Comparison of ENCODE assay signal across 8 mouse cellular contexts in the genomic region with DNA sequence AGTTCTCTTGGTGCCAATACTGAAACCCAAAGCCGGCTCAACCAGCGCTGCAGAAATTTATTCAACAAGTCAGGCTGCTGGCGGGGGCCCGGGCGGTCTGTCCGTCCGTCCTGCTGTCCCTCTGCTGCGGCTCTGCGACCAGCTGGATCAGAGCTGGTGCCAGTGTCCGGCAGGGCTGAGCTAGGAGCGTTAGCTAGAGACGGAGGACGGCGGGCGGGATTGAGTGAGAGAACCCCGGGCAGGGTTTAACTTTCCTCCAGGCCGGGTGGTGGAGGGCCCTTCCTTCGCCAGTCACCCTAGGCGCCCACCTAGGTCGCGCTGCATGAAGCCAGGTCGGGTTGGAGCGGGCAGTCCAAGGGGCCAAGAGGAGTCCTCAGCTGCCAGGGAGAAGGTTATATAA. TPM values are rescaled to one million over a fixed set of nuclear protein-coding genes. Genes with fewer than 3 reads are reported as not detected.
A peak's percentile ranks its signal among the peaks of the same experiment; 100 is the strongest.
DNase-seq lines count a peak whose midpoint lies in the region; ATAC-seq lines count a peak whose summit lies in the region.

No protein-coding gene starts in this region.

- WGBS in lung, embryonic 15.5 days: 4% methylated on average over 23 of the region's 23 CpGs
- WGBS in hindbrain, embryonic 15.5 days: 2% methylated on average over 23 of the region's 23 CpGs
- WGBS in neural tube, embryonic 12.5 days: 2% methylated on average over 23 of the region's 23 CpGs

- no peak for ATAC-seq in lung, embryonic 15.5 days (ENCODE audit: borderline replicate concordance, extremely low read depth, low FRiP score, low TSS enrichment)
- no peak for ATAC-seq in hindbrain, embryonic 15.5 days (ENCODE audit: low FRiP score, low read depth)
- ATAC-seq in neural tube, embryonic 12.5 days (ENCODE audit: low FRiP score, low read depth): no peak

- peaks cover 85% of the 10 kb centered on the region for H3K27me3 ChIP-seq in lung, embryonic 15.5 days
- H3K27me3 ChIP-seq in hindbrain, embryonic 15.5 days: peaks cover 45% of the 10 kb centered on the region
- peaks cover 71% of the 10 kb centered on the region for H3K27me3 ChIP-seq in neural tube, embryonic 12.5 days (replicated peaks)

- H3K27ac ChIP-seq in lung, embryonic 15.5 days: no peak overlapping the region
- H3K27ac ChIP-seq in hindbrain, embryonic 15.5 days (replicated peaks): no peak overlapping the region
- H3K27ac ChIP-seq in neural tube, embryonic 12.5 days: no peak overlapping the region

- no peak overlapping the region for H3K9ac ChIP-seq in lung, embryonic 15.5 days
- H3K9ac ChIP-seq in hindbrain, embryonic 15.5 days: peak overlapping the region; percentile 80
- peak overlapping the region; percentile 60 for H3K9ac ChIP-seq in neural tube, embryonic 12.5 days

- H3K4me2 ChIP-seq in lung, embryonic 15.5 days: peak overlapping the region; percentile 78
- peak overlapping the region; percentile 93 for H3K4me2 ChIP-seq in hindbrain, embryonic 15.5 days
- H3K4me2 ChIP-seq in neural tube, embryonic 12.5 days (replicated peaks): peak overlapping the region; percentile 86

- H3K4me3 ChIP-seq in lung, embryonic 15.5 days: peak overlapping the region; percentile 36
- H3K4me3 ChIP-seq in hindbrain, embryonic 15.5 days: peak overlapping the region; percentile 69
- H3K4me3 ChIP-seq in neural tube, embryonic 12.5 days: peak overlapping the region; percentile 52

- H3K36me3 ChIP-seq in lung, embryonic 15.5 days: no peaks in the 10 kb centered on the region
- H3K36me3 ChIP-seq in hindbrain, embryonic 15.5 days: no peaks in the 10 kb centered on the region
- H3K36me3 ChIP-seq in neural tube, embryonic 12.5 days: no peaks in the 10 kb centered on the region

- H3K9me3 ChIP-seq in lung, embryonic 15.5 days: no peaks in the 10 kb centered on the region
- no peaks in the 10 kb centered on the region for H3K9me3 ChIP-seq in hindbrain, embryonic 15.5 days
- no peaks in the 10 kb centered on the region for H3K9me3 ChIP-seq in neural tube, embryonic 12.5 days

- peaks cover 6% of the 10 kb centered on the region; the same call in 1 of the 2 replicates for H3K4me1 ChIP-seq in lung, embryonic 15.5 days
- H3K4me1 ChIP-seq in hindbrain, embryonic 15.5 days (replicated peaks): peaks cover 21% of the 10 kb centered on the region
- H3K4me1 ChIP-seq in neural tube, embryonic 12.5 days: peaks cover 8% of the 10 kb centered on the region; the same call in 1 of the 2 replicates

- peak; percentile 21 for DNase-seq in adrenal gland, postnatal 14 days
- no peak for DNase-seq in adrenal gland, adult 18-20 months (ENCODE audit: low spot score in 2 of 2)
- DNase-seq in lung, postnatal 14 days: no peak
- DNase-seq in MN1 (ENCODE audit: low spot score): no peak
- no peak for DNase-seq in B cell, adult 2 months

RNA-seq across cellular contexts. Expression of gene Cacna1i, which starts 1.0 kb away (rescaled TPM):
- total RNA-seq in adrenal gland, postnatal 14 days (2021): 0.63 and 0.83 TPM in 2 replicates
- total RNA-seq in adrenal gland, adult 18-20 months (2021): under 1 TPM; 0.29 to 0.40 TPM
- polyA plus RNA-seq in lung, embryonic 15.5 days (2015; fragmentation: Nextera tagmentation; extraction: Ambion mirVana): not detected in 2 replicates
- 0.64 and 0.73 TPM in 2 replicates for polyA plus RNA-seq in hindbrain, embryonic 15.5 days (2015; fragmentation: Nextera tagmentation; extraction: Ambion mirVana)
- 0.11 and 0.25 TPM in 2 replicates for polyA plus RNA-seq in neural tube, embryonic 12.5 days (2016; fragmentation: Nextera tagmentation; extraction: Ambion mirVana)

RNA-seq across cellular contexts. Expression of gene Rps19bp1, which starts 23.9 kb away (rescaled TPM):
- 34.7 and 35.1 TPM in 2 replicates for total RNA-seq in adrenal gland, postnatal 14 days (2021)
- 10 to 100 TPM; 42.6 to 48.1 TPM for total RNA-seq in adrenal gland, adult 18-20 months (2021)
- 47.1 and 51.8 TPM in 2 replicates for polyA plus RNA-seq in lung, embryonic 15.5 days (2015; fragmentation: Nextera tagmentation; extraction: Ambion mirVana)
- polyA plus RNA-seq in hindbrain, embryonic 15.5 days (2015; fragmentation: Nextera tagmentation; extraction: Ambion mirVana): 76.2 and 76.7 TPM in 2 replicates
- polyA plus RNA-seq in neural tube, embryonic 12.5 days (2016; fragmentation: Nextera tagmentation; extraction: Ambion mirVana): 63.9 and 65.0 TPM in 2 replicates

RNA-seq across cellular contexts. Expression of gene Atf4, which starts 33.1 kb away (rescaled TPM):
- total RNA-seq in adrenal gland, postnatal 14 days (2021): 195 TPM in 2 replicates
- 100 to 1,000 TPM; 237 to 275 TPM for total RNA-seq in adrenal gland, adult 18-20 months (2021)
- polyA plus RNA-seq in lung, embryonic 15.5 days (2015; fragmentation: Nextera tagmentation; extraction: Ambion mirVana): 121 and 124 TPM in 2 replicates
- polyA plus RNA-seq in hindbrain, embryonic 15.5 days (2015; fragmentation: Nextera tagmentation; extraction: Ambion mirVana): 112 and 116 TPM in 2 replicates
- polyA plus RNA-seq in neural tube, embryonic 12.5 days (2016; fragmentation: Nextera tagmentation; extraction: Ambion mirVana): 111 and 123 TPM in 2 replicates

RNA-seq across cellular contexts. Expression of gene AC140267.1, which starts 52.4 kb away (rescaled TPM):
- total RNA-seq in adrenal gland, postnatal 14 days (2021): 7.2 and 15.4 TPM in 2 replicates
- 10 to 100 TPM in 1 of 2 experiments, not detected in 1; 11.6 TPM for total RNA-seq in adrenal gland, adult 18-20 months (2021)
- polyA plus RNA-seq in lung, embryonic 15.5 days (2015; fragmentation: Nextera tagmentation; extraction: Ambion mirVana): not detected in 2 replicates
- polyA plus RNA-seq in hindbrain, embryonic 15.5 days (2015; fragmentation: Nextera tagmentation; extraction: Ambion mirVana): not detected in 2 replicates
- polyA plus RNA-seq in neural tube, embryonic 12.5 days (2016; fragmentation: Nextera tagmentation; extraction: Ambion mirVana): 9.5 TPM in 1 of 2 replicates, not detected in the other

RNA-seq across cellular contexts. Expression of gene Mief1, which starts 54.2 kb away (rescaled TPM):
- 42.3 and 48.6 TPM in 2 replicates for total RNA-seq in adrenal gland, postnatal 14 days (2021)
- total RNA-seq in adrenal gland, adult 18-20 months (2021): 10 to 100 TPM; 45.3 to 52.3 TPM
- 28.4 and 28.9 TPM in 2 replicates for polyA plus RNA-seq in lung, embryonic 15.5 days (2015; fragmentation: Nextera tagmentation; extraction: Ambion mirVana)
- polyA plus RNA-seq in hindbrain, embryonic 15.5 days (2015; fragmentation: Nextera tagmentation; extraction: Ambion mirVana): 34.9 and 36.4 TPM in 2 replicates
- 42.1 and 46.0 TPM in 2 replicates for polyA plus RNA-seq in neural tube, embryonic 12.5 days (2016; fragmentation: Nextera tagmentation; extraction: Ambion mirVana)
